Comparison of ENCODE assay signal across 10 mouse cellular contexts in genomic region chr7:73954441-73954840, GRCm38 (mm10). TPM values are rescaled to one million over a fixed set of nuclear protein-coding genes. Genes with fewer than 3 reads are reported as not detected.
DNase-seq lines count a peak whose midpoint lies in the region; ATAC-seq and TF ChIP-seq lines count a peak whose summit lies in the region.
"Had no signal": no experiment of that assay in that cellular context is flagged by ENCODE, and none has a peak within 500 bp of the region (broad histone marks: within the 10 kb centered on the region; RNA-seq: fewer than 3 reads in every experiment).

No protein-coding gene starts in this region.

- ATAC-seq in kidney, embryonic 16.5 days (ENCODE audit: low FRiP score, low TSS enrichment): no peak
- no peak for ATAC-seq in liver, embryonic 12.5 days

- H3K27me3 ChIP-seq in kidney, adult 2 months (replicated peaks; ENCODE audit: control insufficient read depth, insufficient read depth, low read length): no peaks in the 10 kb centered on the region
- no peaks in the 10 kb centered on the region for H3K27me3 ChIP-seq in kidney, embryonic 16.5 days (ENCODE audit: insufficient read depth, low read length)
- no peaks in the 10 kb centered on the region for H3K27me3 ChIP-seq in liver, embryonic 12.5 days (replicated peaks)
- H3K27me3 ChIP-seq: embryonic facial prominence, embryonic 15.5 days; midbrain, embryonic 12.5 days had no signal

- H3K36me3 ChIP-seq in kidney, adult 2 months (ENCODE audit: control insufficient read depth, insufficient read depth, low read length): no peaks in the 10 kb centered on the region
- no peaks in the 10 kb centered on the region; the same call in 1 of the 2 replicates for H3K36me3 ChIP-seq in kidney, embryonic 16.5 days (ENCODE audit: insufficient read depth, low read length)
- no peaks in the 10 kb centered on the region for H3K36me3 ChIP-seq in liver, embryonic 12.5 days
- H3K36me3 ChIP-seq: embryonic facial prominence, embryonic 15.5 days had no signal

- no peaks in the 10 kb centered on the region for H3K4me1 ChIP-seq in kidney, adult 2 months (ENCODE audit: control insufficient read depth, insufficient read depth, low read length)
- H3K4me1 ChIP-seq in kidney, embryonic 16.5 days (ENCODE audit: insufficient read depth, low read length): no peaks in the 10 kb centered on the region
- H3K4me1 ChIP-seq in liver, embryonic 12.5 days: no peaks in the 10 kb centered on the region
- H3K4me1 ChIP-seq: midbrain, embryonic 12.5 days had no signal

- no peak for TF ChIP-seq POLR2A in kidney, adult 2 months (IDR thresholded peaks at IDR 0.05; ENCODE audit: low read depth, low read length)

- no peak for TF ChIP-seq CTCF in kidney, adult 2 months (conservative IDR thresholded peaks at IDR 0.05; ENCODE audit: insufficient read depth, insufficient read length, low read depth, low read length)

- peak; percentile 49 for DNase-seq in kidney, adult 2 months
- peak; percentile 82 for DNase-seq in adrenal gland, postnatal 10 days
- peak; percentile 60 to 77 for DNase-seq in cerebellum, postnatal 14 days
- DNase-seq in kidney, postnatal 4 days: peak; percentile 33 to 40
- DNase-seq in spleen, adult 12 weeks (ENCODE audit: low spot score): no peak
- DNase-seq in frontal cortex, postnatal 25 days (ENCODE audit: low spot score in 2 of 2): no peak

- H3K4me3 ChIP-seq in kidney, adult 2 months (ENCODE audit: insufficient read depth, low read depth, low read length): no peak overlapping the region
- no peak overlapping the region for H3K4me3 ChIP-seq in kidney, embryonic 16.5 days (ENCODE audit: low read length)
- H3K4me3 ChIP-seq in liver, embryonic 12.5 days: no peak overlapping the region
- H3K4me3 ChIP-seq: embryonic facial prominence, embryonic 15.5 days; midbrain, embryonic 12.5 days had no signal

- H3K27ac ChIP-seq in kidney, adult 2 months (ENCODE audit: insufficient read depth, low read depth, low read length): no peak overlapping the region
- H3K27ac ChIP-seq in kidney, embryonic 16.5 days (ENCODE audit: low read length): no peak overlapping the region
- H3K27ac ChIP-seq in liver, embryonic 12.5 days: no peak overlapping the region
- H3K27ac ChIP-seq: embryonic facial prominence, embryonic 15.5 days; midbrain, embryonic 12.5 days had no signal

- H3K9ac ChIP-seq in kidney, embryonic 16.5 days (replicated peaks; ENCODE audit: low read length): no peak overlapping the region
- no peak overlapping the region for H3K9ac ChIP-seq in liver, embryonic 12.5 days
- H3K9ac ChIP-seq: embryonic facial prominence, embryonic 15.5 days; midbrain, embryonic 12.5 days had no signal

- H3K4me2 ChIP-seq in kidney, embryonic 16.5 days (replicated peaks; ENCODE audit: low read depth, low read length): no peak overlapping the region
- H3K4me2 ChIP-seq in liver, embryonic 12.5 days: no peak overlapping the region
- H3K4me2 ChIP-seq: embryonic facial prominence, embryonic 15.5 days; midbrain, embryonic 12.5 days had no signal

- no peaks in the 10 kb centered on the region for H3K9me3 ChIP-seq in kidney, embryonic 16.5 days (ENCODE audit: low read length)
- H3K9me3 ChIP-seq in liver, embryonic 12.5 days (replicated peaks): no peaks in the 10 kb centered on the region
- H3K9me3 ChIP-seq: embryonic facial prominence, embryonic 15.5 days; midbrain, embryonic 12.5 days had no signal

- 37% methylated on average over 5 of the region's 5 CpGs for WGBS in kidney, adult 2 months
- WGBS in kidney, embryonic 16.5 days: 38% methylated on average over 5 of the region's 5 CpGs
- WGBS in liver, embryonic 12.5 days (ENCODE audit: insufficient replicate concordance): 52% methylated on average over 5 of the region's 5 CpGs

RNA-seq across cellular contexts. Expression of gene St8sia2, which starts 59.0 kb away (rescaled TPM):
- polyA plus RNA-seq in kidney, adult 2 months (2012; rRNA removed): 0.24 and 0.31 TPM in 2 replicates
- polyA plus RNA-seq in kidney, embryonic 16.5 days (2015; fragmentation: Nextera tagmentation; extraction: Ambion mirVana): 9.2 and 13.7 TPM in 2 replicates
- total RNA-seq in adrenal gland, postnatal 10 days (2021): 1 to 10 TPM; 1.4 to 2.4 TPM
- polyA plus RNA-seq in liver, embryonic 12.5 days (2016; fragmentation: Nextera tagmentation; extraction: Ambion mirVana): 0.57 and 0.63 TPM in 2 replicates

Comparison
In these comparisons a context has a peak if more than half of its experiments do, and no peak if none do; other contexts are left out.
1. DNase-seq: peak in kidney, adult 2 months (single experiment), adrenal gland, postnatal 10 days (single experiment), cerebellum, postnatal 14 days (2 of 2) and kidney, postnatal 4 days (2 of 2); none in spleen, adult 12 weeks (single experiment) and frontal cortex, postnatal 25 days (0 of 2).